Mouse (Mus musculus) heart, adult 2 months (tissue): ENCODE results near the gene Gm12845.

Source experiments
- CTCF ChIP-seq: fragments of 200-600 bp; IDR thresholded peaks from 2 replicates; pipeline ENCODE4 v1.8.1; 2022; ENCODE audit warnings: antibody characterized with exemption, mild to moderate bottlenecking, moderate library complexity
- EP300 ChIP-seq: fragments of 200-500 bp; IDR thresholded peaks from 2 replicates; pipeline ENCODE4 v1.6.1; 2011; ENCODE audit warnings: low read depth, low read length, control low read depth; ENCODE audit not compliant: insufficient read depth
- POLR2A ChIP-seq: fragments of 200-500 bp; IDR thresholded peaks from 2 replicates; pipeline ENCODE4 v1.6.1; 2011; ENCODE audit warnings: mild to moderate bottlenecking, low read depth, low read length, control low read depth; ENCODE audit not compliant: insufficient read depth

DNA sequence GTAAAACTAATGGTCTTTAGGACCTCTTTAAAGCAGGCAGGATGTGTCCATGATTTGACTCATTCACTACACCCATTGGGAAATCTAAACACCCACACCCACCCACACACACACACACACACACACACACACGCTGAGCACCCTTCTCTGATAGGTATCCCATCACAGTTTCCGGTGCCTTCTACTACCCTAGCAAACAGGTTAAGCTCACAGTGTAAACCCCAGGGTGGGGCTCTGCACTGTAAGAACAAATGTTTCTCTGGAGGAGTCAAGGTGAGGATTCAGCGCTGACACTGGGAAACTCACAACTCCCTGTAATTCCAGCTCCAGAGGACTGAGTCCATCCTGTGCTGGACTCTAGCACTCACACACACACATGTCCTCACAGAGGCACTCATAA is 7.7 kb downstream of the Gm12845 start:
- TF ChIP-seq CTCF (no peak), POLR2A (no peak), EP300 (no peak)
